ENCODE assay signal across 16 mouse cellular contexts in genomic region chr9:42394321-42394720, GRCm38 (mm10). TPM values are rescaled to one million over a fixed set of nuclear protein-coding genes. Genes with fewer than 3 reads are reported as not detected.
A peak's percentile ranks its signal among the peaks of the same experiment; 100 is the strongest.
DNase-seq lines count a peak whose midpoint lies in the region.
"Had no signal": no experiment of that assay in that cellular context is flagged by ENCODE, and none has a peak within 500 bp of the region (broad histone marks: within the 10 kb centered on the region; RNA-seq: fewer than 3 reads in every experiment).

No protein-coding gene starts in this region.

- DNase-seq in layer of hippocampus, adult 18-20 months (ENCODE audit: low spot score in 2 of 2) = peak; percentile 45 to 67
- no peak for DNase-seq in layer of hippocampus, postnatal 25 days (ENCODE audit: extremely low spot score in 1 of 2, low spot score in 1 of 2)
- peak; percentile 43 for DNase-seq in right cerebral cortex, adult 18-20 months
- DNase-seq in right cerebral cortex, postnatal 14 days = no peak
- peak; percentile 34 for DNase-seq in fibroblast of lung, adult 2 months (ENCODE audit: low read depth)
- DNase-seq in gastrocnemius, postnatal 14 days = no peak
- DNase-seq in cerebellum, adult 9-11 months = no peak
- DNase-seq: cerebellum, adult 8-10 months; embryo, embryonic 11 days; gastrocnemius, postnatal 25 days; heart, adult 11 months; kidney, adult 18-20 months; kidney, postnatal 25 days; right cerebral cortex, postnatal 25 days; thymus, postnatal 14 days had no signal

- intact Hi-C loops in gastrocnemius, postnatal 14 days (cut with DNase I; ENCODE audit: low total_unique reads) = no loop called here

RNA-seq across cellular contexts. Expression of gene Tecta, which starts 5.4 kb away (rescaled TPM):
- total RNA-seq in layer of hippocampus, adult 18-20 months (2021) = under 1 TPM; 0.28 to 0.42 TPM
- total RNA-seq in layer of hippocampus, postnatal 25 days (2021) = under 1 TPM; 0.44 to 0.94 TPM
- under 1 TPM; 0.11 to 0.27 TPM for total RNA-seq in gastrocnemius, postnatal 14 days (2021)
- total RNA-seq: megakaryocyte, adult 5-6 weeks had no signal

Comparison
In these comparisons a context has a peak if more than half of its experiments do, and no peak if none do; other contexts are left out.
1. DNase-seq: peak in layer of hippocampus, adult 18-20 months (2 of 2), right cerebral cortex, adult 18-20 months (single experiment) and fibroblast of lung, adult 2 months (single experiment); none in layer of hippocampus, postnatal 25 days (0 of 2), right cerebral cortex, postnatal 14 days (single experiment), gastrocnemius, postnatal 14 days (single experiment) and cerebellum, adult 9-11 months (single experiment).